Mouse (Mus musculus): ENCODE measurements around the gene Stom. TPM values are rescaled to one million over a fixed set of nuclear protein-coding genes. Genes with fewer than 3 reads are reported as not detected.

The Stom gene
- total and polyA plus RNA-seq, 2 experiments from 2014 or later = 48.4 to 79.0 TPM

- Histone ChIP-seq H3K36me3 (replicated peaks; ENCODE audit: control insufficient read depth, insufficient read depth, low read length) (no peaks in the 10 kb centered on the region), H3K4me2 (ENCODE audit: low read depth, low read length) (no peak overlapping the region), H3K27ac (ENCODE audit: low read depth) (no peak overlapping the region), H3K9ac (replicated peaks; ENCODE audit: low read depth, low read length) (no peak overlapping the region), H3K27me3 (ENCODE audit: control insufficient read depth, insufficient read depth, low read length) (no peaks in the 10 kb centered on the region), H3K9me3 (replicated peaks; ENCODE audit: control insufficient read depth, low read length) (no peaks in the 10 kb centered on the region), H3K4me1 (ENCODE audit: control insufficient read depth, insufficient read depth) (no peaks in the 10 kb centered on the region), H3K4me3 (ENCODE audit: low read depth, low read length) (no peak overlapping the region)
- no peak for TF ChIP-seq CTCF (IDR thresholded peaks at IDR 0.05; ENCODE audit: low read depth)
- TF ChIP-seq EP300 (IDR thresholded peaks at IDR 0.05; ENCODE audit: low read depth) = no peak
- no peak for DNase-seq (ENCODE audit: low spot score)
- no peak for ATAC-seq (ENCODE audit: insufficient read depth, low read depth)
These were observed 33.9 kb upstream of the Stom start for GRCm38 (mm10) chr2:35370686-35371085.

GRCm38 (mm10) chr2:35367629-35368028 is 30.9 kb upstream of the Stom start, which contains the start of gene 4930568D16Rik:
4930568D16Rik (minus strand) TSS chr2:35367729.
- no peak for ATAC-seq (ENCODE audit: insufficient read depth, low read depth)
- DNase-seq (ENCODE audit: low spot score) = no peak
- Histone ChIP-seq H3K36me3 (replicated peaks; ENCODE audit: control insufficient read depth, insufficient read depth, low read length) (no peaks in the 10 kb centered on the region), H3K9me3 (replicated peaks; ENCODE audit: control insufficient read depth, low read length) (peaks cover 5% of the 10 kb centered on the region; the same call in 1 of the 2 replicates), H3K9ac (replicated peaks; ENCODE audit: low read depth, low read length) (no peak within 1 kb of the TSS), H3K4me3 (ENCODE audit: low read depth, low read length) (no peak within 1 kb of the TSS), H3K27ac (ENCODE audit: low read depth) (no peak within 1 kb of the TSS), H3K4me2 (ENCODE audit: low read depth, low read length) (no peak within 1 kb of the TSS), H3K27me3 (ENCODE audit: control insufficient read depth, insufficient read depth, low read length) (no peaks in the 10 kb centered on the region), H3K4me1 (ENCODE audit: control insufficient read depth, insufficient read depth) (no peaks in the 10 kb centered on the region)
- 27% methylated on average over 2 of the region's 2 CpGs for WGBS
- TF ChIP-seq CTCF (IDR thresholded peaks at IDR 0.05; ENCODE audit: low read depth) = no peak
- TF ChIP-seq EP300 (IDR thresholded peaks at IDR 0.05; ENCODE audit: low read depth) = no peak

GRCm38 (mm10) chr2:35349184-35349583 is 12.4 kb upstream of the Stom start:
- Histone ChIP-seq H3K36me3 (replicated peaks; ENCODE audit: control insufficient read depth, insufficient read depth, low read length) (no peaks in the 10 kb centered on the region), H3K9ac (replicated peaks; ENCODE audit: low read depth, low read length) (no peak overlapping the region), H3K27ac (ENCODE audit: low read depth) (no peak overlapping the region), H3K9me3 (replicated peaks; ENCODE audit: control insufficient read depth, low read length) (no peaks in the 10 kb centered on the region), H3K4me1 (ENCODE audit: control insufficient read depth, insufficient read depth) (no peaks in the 10 kb centered on the region), H3K27me3 (ENCODE audit: control insufficient read depth, insufficient read depth, low read length) (no peaks in the 10 kb centered on the region), H3K4me3 (ENCODE audit: low read depth, low read length) (no peak overlapping the region), H3K4me2 (ENCODE audit: low read depth, low read length) (no peak overlapping the region)
- TF ChIP-seq CTCF (IDR thresholded peaks at IDR 0.05; ENCODE audit: low read depth) = peak; percentile 84
- TF ChIP-seq EP300 (IDR thresholded peaks at IDR 0.05; ENCODE audit: low read depth) = no peak
- 29% methylated on average over 5 of the region's 5 CpGs for WGBS
- ATAC-seq (ENCODE audit: insufficient read depth, low read depth) (peak; percentile 49; the same call in 1 of the 2 replicates), DNase-seq (ENCODE audit: low spot score) (peak; percentile 87)

- no peak overlapping the region for H3K4me2 ChIP-seq (ENCODE audit: low read depth, low read length)
- no peaks in the 10 kb centered on the region for H3K9me3 ChIP-seq (replicated peaks; ENCODE audit: control insufficient read depth, low read length)
- TF ChIP-seq CTCF (IDR thresholded peaks at IDR 0.05; ENCODE audit: low read depth) = no peak
- no peak for TF ChIP-seq EP300 (IDR thresholded peaks at IDR 0.05; ENCODE audit: low read depth)
- H3K4me3 ChIP-seq (ENCODE audit: low read depth, low read length) = no peak overlapping the region
- 51% methylated on average over 2 of the region's 2 CpGs for WGBS
- no peaks in the 10 kb centered on the region for H3K36me3 ChIP-seq (replicated peaks; ENCODE audit: control insufficient read depth, insufficient read depth, low read length)
- DNase-seq (ENCODE audit: low spot score) (no peak), ATAC-seq (ENCODE audit: insufficient read depth, low read depth) (no peak)
- H3K4me1 ChIP-seq (ENCODE audit: control insufficient read depth, insufficient read depth) = 0 out of 2 replicates have a peak, but pooled peaks cover 4% of the 10 kb centered on the region
- H3K27ac ChIP-seq (ENCODE audit: low read depth) = no peak overlapping the region
- H3K9ac ChIP-seq (replicated peaks; ENCODE audit: low read depth, low read length) = no peak overlapping the region
- no peaks in the 10 kb centered on the region for H3K27me3 ChIP-seq (ENCODE audit: control insufficient read depth, insufficient read depth, low read length)
These were observed 9.2 kb upstream of the Stom start for GRCm38 (mm10) chr2:35345984-35346383.

- no peak for DNase-seq (ENCODE audit: low spot score)
- Histone ChIP-seq H3K4me1 (ENCODE audit: control insufficient read depth, insufficient read depth) (0 out of 2 replicates have a peak, but pooled peaks cover 4% of the 10 kb centered on the region), H3K9me3 (replicated peaks; ENCODE audit: control insufficient read depth, low read length) (no peaks in the 10 kb centered on the region), H3K27me3 (ENCODE audit: control insufficient read depth, insufficient read depth, low read length) (no peaks in the 10 kb centered on the region), H3K27ac (ENCODE audit: low read depth) (no peak overlapping the region), H3K4me3 (ENCODE audit: low read depth, low read length) (no peak overlapping the region), H3K36me3 (replicated peaks; ENCODE audit: control insufficient read depth, insufficient read depth, low read length) (no peaks in the 10 kb centered on the region), H3K9ac (replicated peaks; ENCODE audit: low read depth, low read length) (no peak overlapping the region), H3K4me2 (ENCODE audit: low read depth, low read length) (no peak overlapping the region)
- whole genome bisulfite sequencing = 61% methylated on average over 3 of the region's 3 CpGs
- no peak for TF ChIP-seq CTCF (IDR thresholded peaks at IDR 0.05; ENCODE audit: low read depth)
- TF ChIP-seq EP300 (IDR thresholded peaks at IDR 0.05; ENCODE audit: low read depth) = no peak
- no peak for ATAC-seq (ENCODE audit: insufficient read depth, low read depth)
These were observed 5.8 kb upstream of the Stom start for GRCm38 (mm10) chr2:35342605-35343004.

- H3K27ac ChIP-seq (ENCODE audit: low read depth) = peak overlapping the region; percentile 46
- DNase-seq (ENCODE audit: low spot score) (no peak), ATAC-seq (ENCODE audit: insufficient read depth, low read depth) (no peak)
- 66% methylated on average over 6 of the region's 6 CpGs for WGBS
- no peaks in the 10 kb centered on the region for H3K27me3 ChIP-seq (ENCODE audit: control insufficient read depth, insufficient read depth, low read length)
- no peak overlapping the region for H3K4me3 ChIP-seq (ENCODE audit: low read depth, low read length)
- H3K4me2 ChIP-seq (ENCODE audit: low read depth, low read length) = no peak overlapping the region
- TF ChIP-seq CTCF (IDR thresholded peaks at IDR 0.05; ENCODE audit: low read depth) (no peak), EP300 (IDR thresholded peaks at IDR 0.05; ENCODE audit: low read depth) (no peak)
- H3K9me3 ChIP-seq (replicated peaks; ENCODE audit: control insufficient read depth, low read length) = no peaks in the 10 kb centered on the region
- peaks cover 14% of the 10 kb centered on the region for H3K4me1 ChIP-seq (ENCODE audit: control insufficient read depth, insufficient read depth)
- no peak overlapping the region for H3K9ac ChIP-seq (replicated peaks; ENCODE audit: low read depth, low read length)
- H3K36me3 ChIP-seq (replicated peaks; ENCODE audit: control insufficient read depth, insufficient read depth, low read length) = no peaks in the 10 kb centered on the region
These were observed 1.9 kb upstream of the Stom start for GRCm38 (mm10) chr2:35338707-35339106.

All from heart, postnatal 0 days (tissue).